Mouse (Mus musculus): Measurements from ENCODE around the gene Fyb2.
A peak's percentile ranks its signal among the peaks of the same experiment; 100 is the strongest.

Fyb2 gene

GRCm38 (mm10) chr4:105007360-105008018 is 94.2 kb downstream of the Fyb2 start:
- no peak for DNase-seq (ENCODE audit: low read depth, low spot score)

GRCm38 (mm10) chr4:105013718-105014117 is 100.5 kb downstream of the Fyb2 start:
- no peak for DNase-seq (ENCODE audit: low read depth, low spot score)

- DNase-seq (ENCODE audit: low read depth, low spot score), result no peak
These were observed 102.2 kb downstream of the Fyb2 start for GRCm38 (mm10) chr4:105015496-105015895.

GRCm38 (mm10) chr4:105016006-105016613 is 102.9 kb downstream of the Fyb2 start:
- DNase-seq (ENCODE audit: low read depth, low spot score), result no peak

- no peak for DNase-seq (ENCODE audit: low read depth, low spot score)
These were observed 114.0 kb downstream of the Fyb2 start for GRCm38 (mm10) chr4:105027278-105027677.

- DNase-seq (ENCODE audit: low read depth, low spot score), result no peak
These were observed 117.8 kb downstream of the Fyb2 start for GRCm38 (mm10) chr4:105031104-105031503.

GRCm38 (mm10) chr4:105033153-105033552 is 119.9 kb downstream of the Fyb2 start:
- DNase-seq (ENCODE audit: low read depth, low spot score), result peak; percentile 30

GRCm38 (mm10) chr4:105034259-105034658 is 121.0 kb downstream of the Fyb2 start:
- peak; percentile 13 for DNase-seq (ENCODE audit: low read depth, low spot score)

GRCm38 (mm10) chr4:105050041-105050440 is 136.8 kb downstream of the Fyb2 start:
- no peak for DNase-seq (ENCODE audit: low read depth, low spot score)

GRCm38 (mm10) chr4:105051291-105051690 is 138.0 kb downstream of the Fyb2 start:
- DNase-seq (ENCODE audit: low read depth, low spot score), result no peak

Data from R1 (cell line).